Mouse (Mus musculus): ENCODE measurements around the gene Rnf38. TPM values are rescaled to one million over a fixed set of nuclear protein-coding genes. Genes with fewer than 3 reads are reported as not detected.

Gene Rnf38
- 30.3 and 38.5 TPM in 2 replicates for polyA plus RNA-seq (2015; fragmentation: Nextera tagmentation; extraction: Ambion mirVana)

DNA sequence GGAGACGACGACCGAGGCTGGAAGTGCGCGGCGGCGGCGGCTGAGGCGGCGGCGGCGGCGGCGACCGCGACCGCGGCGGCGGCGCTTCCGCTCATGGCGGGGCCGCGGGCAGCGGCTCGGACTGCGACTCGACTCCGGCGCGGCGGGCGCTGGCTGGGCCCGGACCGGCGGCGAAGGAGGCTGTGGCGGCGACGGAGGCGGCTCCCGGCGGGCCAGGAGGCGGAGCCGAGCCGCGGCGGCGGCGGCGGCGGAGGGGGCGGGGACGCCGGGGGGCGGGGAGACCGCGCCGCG lies at the start of gene Rnf38:
TSS of gene Rnf38 (minus strand) at position 77 of the 291 bp plus-strand sequence.
- Histone ChIP-seq H3K4me1 (ENCODE audit: control insufficient read depth, insufficient read depth, low read length) (peaks cover 24% of the 10 kb centered on the region), H3K27ac (ENCODE audit: low read length) (peak within 1 kb of the TSS; percentile 87), H3K9me3 (replicated peaks; ENCODE audit: control insufficient read depth, low read length, poor library complexity, severe bottlenecking) (no peaks in the 10 kb centered on the region), H3K4me2 (ENCODE audit: low read length) (peak within 1 kb of the TSS; percentile 94), H3K36me3 (ENCODE audit: control insufficient read depth, insufficient read depth, low read length) (no peaks in the 10 kb centered on the region), H3K4me3 (ENCODE audit: low read depth, low read length) (peak within 1 kb of the TSS; percentile 88), H3K9ac (ENCODE audit: low read depth, low read length) (peak within 1 kb of the TSS; percentile 85), H3K27me3 (ENCODE audit: control insufficient read depth, insufficient read depth, low read depth, low read length) (no peaks in the 10 kb centered on the region)
- 0% methylated on average over 11 of the region's 61 CpGs for WGBS
- ATAC-seq, result no peak

DNA sequence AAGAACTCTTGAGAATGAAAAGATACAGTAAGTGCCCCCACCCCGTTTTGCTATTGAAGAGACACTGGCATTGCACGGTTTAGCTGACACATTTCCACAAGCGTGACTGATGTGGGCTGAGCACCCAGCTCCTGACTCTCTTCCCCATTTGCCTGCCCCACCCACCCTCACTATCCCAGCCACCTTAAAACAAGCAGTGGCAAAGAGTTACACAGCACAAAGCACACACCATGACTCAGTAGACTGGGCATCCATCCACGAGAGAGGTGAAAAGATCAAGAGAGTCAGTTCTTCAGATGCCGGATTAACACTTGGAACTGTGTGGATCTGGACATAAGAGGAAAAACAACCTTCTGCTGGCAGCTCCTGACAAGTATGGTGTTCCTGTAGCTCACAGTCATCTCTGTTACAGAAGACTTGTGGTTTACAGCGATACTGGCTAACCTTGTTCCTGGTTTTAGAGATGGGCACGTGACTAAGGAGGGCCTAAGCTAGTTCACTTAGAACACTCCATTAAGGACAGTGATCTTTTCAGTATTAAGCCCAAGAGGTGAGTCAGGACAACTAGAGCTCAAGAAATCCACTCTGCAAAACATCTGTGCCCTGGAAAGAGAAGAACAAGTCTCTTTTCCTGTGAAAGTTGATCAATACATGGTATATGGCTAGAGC lies 48.1 kb upstream of the Rnf38 start:
- 78% methylated on average over 7 of the region's 7 CpGs for WGBS
- H3K27me3 ChIP-seq (ENCODE audit: control insufficient read depth, insufficient read depth, low read depth, low read length), result no peaks in the 10 kb centered on the region
- H3K4me2 ChIP-seq (ENCODE audit: low read length), result no peak overlapping the region
- no peak overlapping the region for H3K27ac ChIP-seq (ENCODE audit: low read length)
- H3K36me3 ChIP-seq (ENCODE audit: control insufficient read depth, insufficient read depth, low read length), result no peaks in the 10 kb centered on the region
- no peak overlapping the region for H3K4me3 ChIP-seq (ENCODE audit: low read depth, low read length)
- no peak overlapping the region for H3K9ac ChIP-seq (ENCODE audit: low read depth, low read length)
- H3K4me1 ChIP-seq (ENCODE audit: control insufficient read depth, insufficient read depth, low read length), result no peaks in the 10 kb centered on the region
- no peak for ATAC-seq
- no peaks in the 10 kb centered on the region for H3K9me3 ChIP-seq (replicated peaks; ENCODE audit: control insufficient read depth, low read length, poor library complexity, severe bottlenecking)

DNA sequence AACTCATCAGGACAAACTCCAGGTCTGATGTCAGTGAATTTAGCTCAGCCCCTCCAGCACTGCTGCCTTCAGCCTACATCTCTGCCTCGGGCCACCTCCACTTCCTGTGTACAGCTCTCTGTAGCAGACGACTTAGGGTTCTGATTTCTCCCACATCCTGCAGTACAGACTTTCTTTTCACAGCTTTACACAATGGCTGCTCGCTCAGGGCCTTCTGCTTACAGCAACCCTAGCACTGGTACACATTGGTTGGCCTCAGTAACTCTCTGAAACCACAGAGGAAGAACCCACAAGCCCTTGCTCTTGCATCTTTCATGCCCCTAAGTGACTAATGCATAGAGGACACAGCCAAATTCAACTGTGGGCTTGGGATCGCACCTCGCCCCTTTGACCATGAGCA lies 37.5 kb upstream of the Rnf38 start:
- WGBS, result 80% methylated on average over 5 of the region's 5 CpGs
- Histone ChIP-seq H3K27me3 (ENCODE audit: control insufficient read depth, insufficient read depth, low read depth, low read length) (no peaks in the 10 kb centered on the region), H3K36me3 (ENCODE audit: control insufficient read depth, insufficient read depth, low read length) (no peaks in the 10 kb centered on the region), H3K4me2 (ENCODE audit: low read length) (no peak overlapping the region), H3K9ac (ENCODE audit: low read depth, low read length) (no peak overlapping the region), H3K4me1 (ENCODE audit: control insufficient read depth, insufficient read depth, low read length) (no peaks in the 10 kb centered on the region), H3K4me3 (ENCODE audit: low read depth, low read length) (no peak overlapping the region), H3K27ac (ENCODE audit: low read length) (no peak overlapping the region), H3K9me3 (replicated peaks; ENCODE audit: control insufficient read depth, low read length, poor library complexity, severe bottlenecking) (no peaks in the 10 kb centered on the region)
- ATAC-seq, result no peak

DNA sequence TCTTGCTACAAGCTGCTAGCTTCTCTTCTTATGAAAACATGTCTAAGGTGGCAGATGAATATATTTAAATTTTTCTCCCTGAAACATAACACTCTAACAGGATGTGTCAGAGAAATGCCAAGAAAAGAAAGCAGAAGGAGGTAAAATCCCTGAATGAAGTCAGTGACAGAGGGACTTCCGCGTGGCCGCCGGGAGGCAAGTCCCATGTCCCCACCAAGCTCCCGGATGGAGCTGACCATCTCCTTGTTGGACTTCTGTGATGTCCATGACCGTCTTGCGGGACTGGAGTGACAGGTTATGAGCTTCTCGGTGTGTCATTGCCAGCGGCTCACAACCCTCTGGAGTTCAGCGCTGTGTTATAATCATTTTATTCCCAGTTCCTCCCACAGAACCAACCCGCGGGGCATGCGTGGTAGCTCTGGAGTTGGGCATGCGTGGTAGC lies 35.8 kb upstream of the Rnf38 start:
- ATAC-seq, result no peak
- Histone ChIP-seq H3K9ac (ENCODE audit: low read depth, low read length) (no peak overlapping the region), H3K4me1 (ENCODE audit: control insufficient read depth, insufficient read depth, low read length) (no peaks in the 10 kb centered on the region), H3K27ac (ENCODE audit: low read length) (no peak overlapping the region), H3K9me3 (replicated peaks; ENCODE audit: control insufficient read depth, low read length, poor library complexity, severe bottlenecking) (no peaks in the 10 kb centered on the region), H3K27me3 (ENCODE audit: control insufficient read depth, insufficient read depth, low read depth, low read length) (no peaks in the 10 kb centered on the region), H3K36me3 (ENCODE audit: control insufficient read depth, insufficient read depth, low read length) (no peaks in the 10 kb centered on the region), H3K4me3 (ENCODE audit: low read depth, low read length) (no peak overlapping the region), H3K4me2 (ENCODE audit: low read length) (no peak overlapping the region)
- 94% methylated on average over 14 of the region's 14 CpGs for WGBS

DNA sequence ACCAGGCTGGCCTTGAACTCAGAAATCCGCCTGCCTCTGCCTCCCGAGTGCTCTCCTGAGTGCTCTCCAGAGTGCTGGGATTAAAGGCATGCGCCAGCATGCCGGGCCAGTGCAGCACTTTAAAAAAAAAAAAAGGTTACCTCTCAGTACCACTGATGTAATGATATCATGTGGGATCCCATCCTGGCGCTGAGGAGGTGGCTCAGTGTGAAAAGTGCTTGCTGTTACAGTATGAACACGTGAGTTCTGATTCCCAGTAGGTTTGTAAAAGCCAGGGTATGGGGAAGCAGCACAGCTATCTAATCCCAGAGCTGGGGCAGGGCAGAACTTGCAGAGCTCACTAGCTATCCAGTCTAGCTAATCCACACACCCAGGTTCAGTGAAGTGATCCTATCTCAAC lies 33.8 kb upstream of the Rnf38 start:
- Histone ChIP-seq H3K4me1 (ENCODE audit: control insufficient read depth, insufficient read depth, low read length) (no peaks in the 10 kb centered on the region), H3K4me2 (ENCODE audit: low read length) (no peak overlapping the region), H3K4me3 (ENCODE audit: low read depth, low read length) (no peak overlapping the region), H3K36me3 (ENCODE audit: control insufficient read depth, insufficient read depth, low read length) (no peaks in the 10 kb centered on the region), H3K27me3 (ENCODE audit: control insufficient read depth, insufficient read depth, low read depth, low read length) (no peaks in the 10 kb centered on the region), H3K9me3 (replicated peaks; ENCODE audit: control insufficient read depth, low read length, poor library complexity, severe bottlenecking) (no peaks in the 10 kb centered on the region), H3K9ac (ENCODE audit: low read depth, low read length) (no peak overlapping the region), H3K27ac (ENCODE audit: low read length) (no peak overlapping the region)
- ATAC-seq, result no peak
- 87% methylated on average over 6 of the region's 6 CpGs for WGBS

DNA sequence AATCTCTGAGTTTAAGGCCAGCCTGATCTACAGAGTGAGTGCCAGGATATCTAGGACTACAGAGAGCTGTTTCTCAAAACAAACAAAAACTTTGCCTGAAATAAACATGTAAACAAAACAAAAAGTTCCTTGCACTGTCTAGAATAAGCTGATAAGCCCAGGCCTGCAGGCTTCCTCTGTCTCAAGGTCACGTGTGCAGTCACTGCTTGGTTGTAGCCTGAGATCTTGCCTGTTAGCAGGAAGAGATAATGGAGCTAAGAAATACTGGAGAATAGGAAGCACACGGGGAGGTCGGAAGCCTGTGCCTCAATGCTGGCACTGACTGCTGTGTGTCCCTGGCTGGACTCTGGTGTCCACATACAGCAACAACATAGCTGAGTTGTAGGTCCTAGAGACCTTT lies 31.9 kb upstream of the Rnf38 start:
- ATAC-seq, result no peak
- no peaks in the 10 kb centered on the region for H3K27me3 ChIP-seq (ENCODE audit: control insufficient read depth, insufficient read depth, low read depth, low read length)
- no peaks in the 10 kb centered on the region for H3K4me1 ChIP-seq (ENCODE audit: control insufficient read depth, insufficient read depth, low read length)
- no peak overlapping the region for H3K27ac ChIP-seq (ENCODE audit: low read length)
- H3K4me2 ChIP-seq (ENCODE audit: low read length), result no peak overlapping the region
- 86% methylated on average over 3 of the region's 3 CpGs for WGBS
- H3K4me3 ChIP-seq (ENCODE audit: low read depth, low read length), result no peak overlapping the region
- no peaks in the 10 kb centered on the region for H3K36me3 ChIP-seq (ENCODE audit: control insufficient read depth, insufficient read depth, low read length)
- no peaks in the 10 kb centered on the region for H3K9me3 ChIP-seq (replicated peaks; ENCODE audit: control insufficient read depth, low read length, poor library complexity, severe bottlenecking)
- no peak overlapping the region for H3K9ac ChIP-seq (ENCODE audit: low read depth, low read length)

DNA sequence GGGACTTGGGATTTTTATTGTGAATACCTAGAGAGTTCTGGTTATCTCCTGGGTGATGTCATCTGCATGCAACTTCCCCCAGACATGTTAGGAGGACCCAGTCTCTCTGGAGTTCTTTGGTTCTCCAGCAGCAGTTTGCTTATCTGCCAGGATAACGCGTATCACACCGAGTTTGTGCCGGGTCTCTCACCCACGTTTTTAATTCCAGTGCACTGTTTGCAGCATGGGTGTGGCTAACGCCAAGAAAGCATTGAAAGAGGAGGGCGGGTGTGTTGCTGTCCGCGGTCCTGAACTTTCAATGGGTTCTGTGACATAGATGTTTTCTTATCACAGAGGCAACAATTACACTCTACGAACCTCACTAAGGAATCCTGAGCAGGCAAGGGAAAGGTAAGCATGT lies 26.7 kb upstream of the Rnf38 start:
- H3K27ac ChIP-seq (ENCODE audit: low read length), result no peak overlapping the region
- H3K4me3 ChIP-seq (ENCODE audit: low read depth, low read length), result no peak overlapping the region
- H3K4me2 ChIP-seq (ENCODE audit: low read length), result no peak overlapping the region
- ATAC-seq, result no peak
- no peak overlapping the region for H3K9ac ChIP-seq (ENCODE audit: low read depth, low read length)
- no peaks in the 10 kb centered on the region for H3K9me3 ChIP-seq (replicated peaks; ENCODE audit: control insufficient read depth, low read length, poor library complexity, severe bottlenecking)
- no peaks in the 10 kb centered on the region for H3K36me3 ChIP-seq (ENCODE audit: control insufficient read depth, insufficient read depth, low read length)
- no peaks in the 10 kb centered on the region for H3K27me3 ChIP-seq (ENCODE audit: control insufficient read depth, insufficient read depth, low read depth, low read length)
- H3K4me1 ChIP-seq (ENCODE audit: control insufficient read depth, insufficient read depth, low read length), result no peaks in the 10 kb centered on the region
- 4% methylated on average over 10 of the region's 10 CpGs for WGBS

DNA sequence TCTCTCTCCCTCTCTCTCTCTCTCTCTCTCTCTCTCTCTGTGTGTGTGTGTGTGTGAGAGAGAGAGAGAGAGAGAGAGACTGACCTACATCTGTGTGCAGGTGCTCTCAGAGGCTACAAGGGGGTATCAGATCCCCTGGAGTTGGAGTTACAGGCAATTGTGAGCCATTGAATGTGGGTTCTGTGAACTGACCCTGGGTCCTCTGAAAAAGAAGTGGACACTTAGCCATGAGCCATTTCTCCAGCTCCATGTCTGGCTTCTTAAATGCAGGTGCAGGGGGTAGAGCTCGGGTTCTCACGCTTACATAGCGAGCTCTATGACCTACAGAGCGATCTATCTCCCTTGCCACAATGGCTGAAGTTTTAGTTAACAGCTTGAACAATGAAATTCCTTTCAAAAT lies 25.5 kb upstream of the Rnf38 start:
- no peaks in the 10 kb centered on the region for H3K9me3 ChIP-seq (replicated peaks; ENCODE audit: control insufficient read depth, low read length, poor library complexity, severe bottlenecking)
- no peaks in the 10 kb centered on the region for H3K36me3 ChIP-seq (ENCODE audit: control insufficient read depth, insufficient read depth, low read length)

DNA sequence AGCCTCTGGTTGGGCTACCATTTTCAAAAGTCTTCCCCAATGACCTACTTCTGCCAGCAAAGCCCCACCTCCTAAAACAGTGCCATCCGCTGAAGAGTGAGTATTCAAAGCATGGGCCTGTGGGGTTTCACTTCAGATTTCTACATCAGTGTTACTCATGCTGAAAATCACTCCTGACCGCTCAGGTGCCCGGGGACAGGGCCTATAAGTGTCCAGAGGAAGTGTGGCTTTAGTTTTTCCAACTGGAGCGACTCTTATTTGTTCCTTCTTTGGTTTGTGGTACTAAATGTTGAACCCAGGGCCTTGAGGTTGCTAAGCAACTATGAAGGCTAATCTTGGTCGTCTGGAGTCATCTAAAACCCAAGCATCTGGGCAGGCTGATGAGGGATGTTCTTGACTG lies 21.0 kb upstream of the Rnf38 start:
- ATAC-seq, result no peak
- no peak overlapping the region for H3K4me3 ChIP-seq (ENCODE audit: low read depth, low read length)
- peaks cover 22% of the 10 kb centered on the region for H3K4me1 ChIP-seq (ENCODE audit: control insufficient read depth, insufficient read depth, low read length)
- no peak overlapping the region for H3K27ac ChIP-seq (ENCODE audit: low read length)
- H3K9me3 ChIP-seq (replicated peaks; ENCODE audit: control insufficient read depth, low read length, poor library complexity, severe bottlenecking), result no peaks in the 10 kb centered on the region
- H3K4me2 ChIP-seq (ENCODE audit: low read length), result no peak overlapping the region
- 78% methylated on average over 5 of the region's 5 CpGs for WGBS
- no peaks in the 10 kb centered on the region for H3K27me3 ChIP-seq (ENCODE audit: control insufficient read depth, insufficient read depth, low read depth, low read length)
- no peak overlapping the region for H3K9ac ChIP-seq (ENCODE audit: low read depth, low read length)
- no peaks in the 10 kb centered on the region for H3K36me3 ChIP-seq (ENCODE audit: control insufficient read depth, insufficient read depth, low read length)

More for the DNA sequence above, 25.5 kb upstream of the Rnf38 start:
- Histone ChIP-seq H3K27me3 (ENCODE audit: control insufficient read depth, insufficient read depth, low read depth, low read length) (no peaks in the 10 kb centered on the region), H3K9ac (ENCODE audit: low read depth, low read length) (no peak overlapping the region), H3K4me2 (ENCODE audit: low read length) (no peak overlapping the region), H3K4me3 (ENCODE audit: low read depth, low read length) (no peak overlapping the region), H3K4me1 (ENCODE audit: control insufficient read depth, insufficient read depth, low read length) (no peaks in the 10 kb centered on the region), H3K27ac (ENCODE audit: low read length) (no peak overlapping the region)
- no peak for ATAC-seq
- 82% methylated on average over 4 of the region's 4 CpGs for WGBS
